Mouse (Mus musculus) inflammation-experienced regulatory T-cells, adult 6 months (primary cell): ENCODE results near the gene Dnaaf3. TPM values are rescaled to one million over a fixed set of nuclear protein-coding genes. Genes with fewer than 3 reads are reported as not detected.
"Not testable (repeated sequence)": the region's sequence is repeated elsewhere in the genome, so short reads cannot be mapped to it uniquely, and the experiment has no call there.

Source experiments
- ATAC-seq: one replicate; pipeline ENCODE4 v1.8.0; 2017
- polyA plus RNA-seq, 3 experiments: library from polyadenylated mRNA; unstranded; fragments of 100-300 nt; shearing (Covaris generic); gene quantifications; one replicate each; pipeline ENCODE4 v1.2.1; 2017

Gene Dnaaf3
- polyA plus RNA-seq: 1 to 10 TPM; 1.3 to 2.1 (median 1.3) TPM

DNA sequence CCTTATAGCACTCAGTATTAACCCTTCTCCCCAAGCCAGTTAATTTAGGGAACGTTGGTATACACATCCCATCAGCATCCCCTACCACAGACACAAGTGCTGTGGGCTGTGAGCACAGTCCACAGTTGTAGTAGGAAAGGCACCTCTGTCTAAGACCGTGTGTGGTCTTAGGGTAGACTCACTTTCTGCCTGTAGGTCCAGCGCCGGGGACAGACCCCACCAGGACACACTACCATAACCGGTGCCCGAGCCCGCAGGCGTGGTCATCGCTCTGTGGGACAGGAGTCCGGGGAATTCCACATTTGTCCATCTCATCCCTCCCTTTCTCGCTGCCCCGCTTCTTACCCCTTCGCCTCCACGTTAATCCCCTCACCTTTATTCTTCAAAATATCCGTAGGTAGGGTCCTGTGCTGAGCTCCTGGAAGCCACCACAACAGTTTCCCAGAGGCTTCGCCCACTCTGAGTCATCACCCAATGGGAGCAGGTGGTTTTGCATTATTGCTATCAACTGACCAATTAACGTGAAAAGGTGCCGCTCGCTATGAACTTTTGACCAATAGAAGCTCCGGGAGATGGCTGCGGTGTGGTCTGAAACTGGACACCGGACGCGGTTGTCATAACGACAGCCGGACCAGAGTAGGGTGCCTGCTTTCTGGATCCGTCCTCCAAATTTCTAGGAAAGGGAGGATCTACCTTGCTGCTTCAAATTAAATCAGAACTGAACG lies at the start of gene Dnaaf3:
Gene Dnaaf3 (minus strand): TSS at position 449 of the 725 bp plus-strand sequence.
- ATAC-seq: no peak

DNA sequence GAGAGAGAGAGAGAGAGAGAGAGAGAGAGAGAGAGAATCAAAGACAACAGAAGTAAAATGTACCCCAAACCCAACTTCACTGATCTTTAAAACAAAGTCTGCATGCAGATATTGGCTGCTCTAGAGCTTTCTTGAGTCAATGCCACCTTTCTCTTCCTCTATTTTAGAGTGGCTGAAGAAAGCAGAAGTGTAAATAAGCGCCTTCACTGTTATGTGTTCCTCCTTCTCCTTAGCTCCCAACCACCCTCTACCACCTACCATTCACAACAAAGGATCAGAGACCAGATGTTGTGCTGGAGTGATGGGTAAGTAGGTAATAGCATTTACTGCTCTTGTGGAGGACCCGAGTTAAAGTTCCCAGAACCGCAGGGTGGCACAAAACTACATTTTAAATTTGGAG lies 49.2 kb upstream of the Dnaaf3 start:
- not testable (repeated sequence) for ATAC-seq

DNA sequence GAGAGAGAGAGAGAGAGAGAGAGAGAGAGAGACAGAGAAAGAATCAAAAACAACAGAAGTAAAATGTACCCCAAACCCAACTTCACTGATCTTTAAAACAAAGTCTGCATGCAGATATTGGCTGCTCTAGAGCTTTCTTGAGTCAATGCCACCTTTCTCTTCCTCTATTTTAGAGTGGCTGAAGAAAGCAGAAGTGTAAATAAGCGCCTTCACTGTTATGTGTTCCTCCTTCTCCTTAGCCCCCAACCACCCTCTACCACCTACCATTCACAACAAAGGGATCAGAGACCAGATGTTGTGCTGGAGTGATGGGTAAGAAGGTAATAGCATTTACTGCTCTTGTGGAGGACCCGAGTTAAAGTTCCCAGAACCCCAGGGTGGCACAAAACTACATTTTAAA lies 40.1 kb upstream of the Dnaaf3 start:
- ATAC-seq: not testable (repeated sequence)

DNA sequence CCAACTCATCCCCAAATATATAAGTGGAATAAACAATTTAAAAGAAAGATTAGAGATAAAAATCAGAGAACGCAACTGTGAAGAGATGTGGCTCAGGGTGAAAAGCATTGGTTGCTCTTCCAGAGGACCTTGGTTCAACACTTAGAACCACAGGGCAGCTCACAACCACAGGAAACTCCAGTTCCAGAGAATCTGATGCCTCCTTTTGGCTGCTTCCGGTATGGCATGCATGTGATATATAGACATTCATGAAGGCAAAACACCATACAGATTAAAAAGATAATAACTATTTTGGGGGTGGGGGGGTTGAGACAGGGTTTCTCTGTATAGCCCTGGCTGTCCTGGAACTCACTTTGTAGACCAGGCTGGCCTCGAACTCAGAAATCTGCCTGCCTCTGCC lies 30.4 kb upstream of the Dnaaf3 start:
- ATAC-seq: no peak

DNA sequence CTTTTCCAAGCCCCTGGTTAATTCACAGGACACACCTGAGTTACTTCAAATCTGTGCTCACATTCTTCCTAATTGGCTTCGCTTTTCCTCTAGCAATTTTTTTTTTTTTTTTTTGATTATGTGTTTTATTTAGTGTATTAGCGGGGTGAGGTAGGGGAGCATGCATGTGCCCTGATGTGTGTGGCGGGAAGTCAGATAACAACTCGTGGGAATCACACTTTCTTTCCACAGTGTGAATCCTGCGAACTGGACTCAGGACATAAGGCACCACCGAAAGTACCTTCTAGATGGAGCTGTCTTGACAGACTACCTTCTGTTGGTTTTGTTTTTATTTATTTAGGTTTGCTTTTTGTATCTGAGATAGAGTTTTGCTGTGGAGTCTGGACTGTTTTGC lies 24.9 kb upstream of the Dnaaf3 start:
- no peak for ATAC-seq

DNA sequence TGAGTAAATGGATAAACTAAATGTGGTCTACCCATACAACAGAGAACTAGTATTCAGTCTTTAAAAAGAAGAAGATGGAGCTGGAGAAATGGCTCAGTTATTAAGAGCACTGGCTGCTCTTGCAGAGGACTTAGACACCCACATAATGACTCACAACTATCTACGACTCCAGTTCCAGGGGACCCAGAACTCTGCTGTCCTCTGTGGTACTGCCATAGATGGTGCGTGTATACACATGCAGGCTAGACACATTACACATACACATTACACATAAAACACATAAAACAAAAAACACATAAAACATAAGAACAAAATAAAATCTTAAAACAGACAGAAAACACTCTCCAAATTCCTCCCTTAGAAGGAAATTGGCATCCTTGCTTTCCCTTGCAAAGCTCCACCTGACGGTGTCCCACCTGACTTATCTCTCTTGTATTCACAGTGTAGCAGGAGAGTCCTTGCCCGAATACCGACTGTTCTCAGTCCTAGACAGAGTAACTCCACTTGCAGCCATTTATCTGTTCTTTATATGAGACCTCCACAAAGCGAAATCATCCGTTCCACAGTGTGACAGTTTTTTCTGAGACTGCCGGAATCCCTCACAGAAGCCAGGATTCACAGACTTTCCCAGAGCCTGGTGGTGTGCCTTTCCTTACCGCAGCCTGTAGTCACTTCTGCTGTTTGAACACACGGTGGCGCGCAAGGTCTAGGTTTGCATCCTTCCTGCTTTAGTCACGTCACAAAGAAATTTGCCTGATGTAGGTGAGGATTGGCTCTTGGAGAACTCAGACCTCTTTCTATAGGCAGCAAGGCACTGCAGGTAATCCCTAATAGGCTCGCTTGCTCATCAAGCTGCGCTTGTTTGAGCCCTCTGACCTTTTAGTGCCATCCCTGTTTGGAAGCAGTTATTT lies 24.3 kb upstream of the Dnaaf3 start:
- peak; percentile 100 for ATAC-seq

DNA sequence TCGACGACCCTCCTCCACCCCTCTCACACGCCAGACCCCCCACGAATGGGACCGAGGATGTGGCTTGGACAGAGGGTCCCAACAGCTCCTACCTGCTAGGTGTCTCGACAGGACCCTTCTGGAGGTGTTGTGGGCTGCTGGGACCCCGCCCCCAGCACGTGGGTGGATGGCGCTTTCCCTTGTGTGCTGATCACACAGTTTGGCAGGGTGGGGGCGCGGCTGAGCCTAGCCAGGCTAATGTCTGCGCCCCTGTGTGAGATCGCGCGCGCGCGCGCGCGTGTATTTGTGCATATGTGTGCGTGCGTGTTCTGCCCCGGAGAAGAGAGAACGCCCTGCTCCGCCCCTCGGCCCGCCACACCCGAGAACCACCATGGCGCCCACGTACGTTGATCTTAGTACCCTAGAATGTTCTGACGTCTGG lies 15.0 kb upstream of the Dnaaf3 start, which contains the start of gene Syt5:
Gene Syt5 (minus strand): TSS at position 321 of the 421 bp plus-strand sequence.
- ATAC-seq: peak; percentile 17

DNA sequence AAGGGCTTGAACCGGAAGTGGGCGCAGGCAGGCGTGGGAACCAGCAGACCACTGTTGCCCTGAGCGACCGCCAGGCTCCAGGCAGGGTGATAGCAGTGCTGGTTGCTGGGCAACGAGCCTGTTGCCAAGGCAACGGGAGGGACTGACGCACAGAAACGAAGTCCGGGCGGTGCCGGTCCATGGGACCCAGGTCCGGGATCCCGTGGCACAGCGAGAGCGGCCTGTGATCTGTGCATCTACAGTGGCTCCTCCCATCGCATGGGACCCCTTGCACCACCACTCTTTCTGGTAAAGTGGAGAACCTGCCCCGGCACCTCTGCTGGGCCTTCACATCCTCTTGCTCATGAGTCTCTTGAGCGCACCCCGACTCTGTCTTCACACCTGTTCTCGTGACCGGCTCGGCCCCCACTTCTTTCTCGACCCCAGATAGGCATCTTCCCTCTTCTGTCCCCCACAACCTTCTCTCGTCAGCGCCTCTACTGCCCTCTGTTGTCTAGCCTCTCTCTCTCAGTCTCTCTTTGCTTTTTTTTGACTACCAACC lies 14.4 kb upstream of the Dnaaf3 start:
- no peak for ATAC-seq

DNA sequence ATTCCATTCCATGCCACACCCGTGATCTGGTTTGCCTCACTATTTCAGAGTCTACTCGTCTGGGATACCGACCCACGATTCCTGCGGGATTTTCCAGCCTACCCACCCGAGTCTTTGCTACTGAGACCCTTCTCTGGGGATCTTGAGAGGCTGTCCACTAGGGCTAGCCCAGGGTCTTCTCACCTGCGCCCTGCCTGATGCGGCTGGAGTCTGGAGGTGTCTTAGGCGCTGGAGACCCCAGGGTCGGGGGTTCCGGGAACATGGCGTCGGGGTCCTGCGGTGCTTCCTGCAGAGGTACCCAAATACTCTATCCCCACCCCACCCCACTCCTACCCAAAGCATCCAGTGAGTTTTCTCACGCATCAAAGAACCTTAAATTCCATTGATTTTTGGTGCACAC lies 13.8 kb upstream of the Dnaaf3 start:
- no peak for ATAC-seq

DNA sequence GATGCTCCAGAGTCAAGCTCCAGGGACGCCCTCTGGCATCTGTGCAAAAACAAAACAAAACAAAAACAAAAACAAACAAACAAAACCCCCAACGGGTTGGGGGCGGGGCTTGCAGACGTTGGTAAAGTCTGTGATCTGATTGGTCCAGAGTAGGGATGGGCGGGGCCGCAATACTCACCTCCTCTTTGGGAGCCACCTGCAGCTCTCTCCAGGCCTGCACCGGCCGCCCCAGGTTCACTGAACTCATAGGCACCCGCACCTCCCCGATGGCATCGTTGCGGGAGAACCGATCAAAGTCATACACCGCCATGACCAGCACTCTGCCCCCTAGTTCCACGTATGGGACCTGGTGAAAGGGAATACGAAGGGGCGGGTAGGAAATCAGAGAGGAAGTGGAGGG lies 9.8 kb upstream of the Dnaaf3 start:
- no peak for ATAC-seq

DNA sequence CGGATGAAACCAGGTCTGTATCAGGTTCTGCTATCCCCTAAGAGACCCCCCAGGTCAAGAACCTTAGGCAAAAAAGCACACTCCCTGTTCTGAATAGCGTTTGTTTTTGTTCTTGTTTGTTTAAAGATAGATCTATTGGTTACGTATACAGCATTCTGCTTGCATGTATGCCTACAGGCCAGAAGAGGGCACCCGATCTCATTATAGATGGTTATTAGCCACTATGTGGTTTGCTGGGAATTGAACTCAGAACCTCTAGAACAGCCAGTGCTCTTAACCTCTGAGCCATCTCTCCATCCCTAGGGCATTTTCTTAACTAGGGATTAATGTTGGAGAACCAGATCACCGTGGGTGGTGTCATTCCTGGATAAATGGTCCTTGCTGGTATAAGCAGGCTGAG lies 9.1 kb upstream of the Dnaaf3 start:
- ATAC-seq: no peak

DNA sequence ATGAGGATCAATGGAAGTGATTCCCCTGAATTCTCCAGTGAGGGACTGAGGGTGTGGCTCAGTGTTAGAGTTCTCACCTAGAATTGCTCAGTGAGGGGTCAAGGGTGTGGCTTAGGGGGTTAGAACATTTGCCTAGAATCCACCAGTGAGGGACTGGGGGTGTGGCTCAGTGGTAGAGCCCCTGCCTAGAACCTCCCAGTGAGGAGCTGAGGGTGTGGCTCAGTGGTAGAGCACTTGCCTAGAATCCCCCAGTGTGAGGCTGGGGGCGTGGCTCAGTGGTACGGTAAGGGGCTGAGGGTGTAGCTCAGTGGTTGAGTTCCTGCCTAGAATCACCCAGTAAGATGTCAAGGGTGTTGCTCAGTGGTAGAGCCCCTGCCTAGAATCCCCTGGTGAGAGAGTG lies 6.8 kb upstream of the Dnaaf3 start:
- ATAC-seq: no peak

DNA sequence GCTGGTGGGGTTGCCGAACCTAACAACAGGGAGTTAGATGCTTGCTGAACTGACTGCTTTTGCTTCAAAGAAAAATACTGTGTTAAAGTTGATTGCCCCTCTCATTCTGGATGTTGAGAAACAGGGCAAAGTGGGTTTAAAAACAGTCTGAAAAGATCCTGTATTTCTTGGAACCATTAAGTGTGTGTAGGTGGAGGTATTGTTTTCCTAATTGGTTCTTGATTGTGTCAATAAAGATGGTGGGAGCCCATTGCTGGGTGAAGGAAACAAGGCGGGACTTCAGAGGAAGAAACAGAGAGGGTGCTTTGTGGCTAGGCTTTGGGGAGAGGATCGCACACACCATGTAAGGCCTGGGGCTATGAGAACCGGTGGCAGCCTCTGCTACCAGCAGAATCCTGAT lies 4.9 kb upstream of the Dnaaf3 start:
- ATAC-seq: no peak

DNA sequence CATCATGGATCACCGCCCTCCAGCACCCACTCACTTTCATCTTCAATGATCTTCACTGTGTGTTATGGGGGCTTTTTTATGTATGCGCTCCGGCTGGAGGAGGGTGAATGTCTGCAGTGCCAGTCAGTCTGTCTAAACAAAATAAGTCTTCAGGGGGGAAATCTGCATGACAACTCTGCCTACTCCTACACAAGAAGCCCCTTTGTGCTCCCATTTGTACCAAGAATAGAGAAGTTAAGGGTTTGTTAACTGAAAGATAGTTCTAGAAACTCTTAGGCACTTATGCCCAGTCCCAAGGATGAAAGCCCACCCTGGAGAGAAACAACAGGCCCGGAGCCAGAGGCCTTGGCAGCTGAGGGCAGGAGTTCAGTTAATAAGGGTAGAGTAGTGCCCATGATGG lies 4.1 kb upstream of the Dnaaf3 start:
- ATAC-seq: no peak

DNA sequence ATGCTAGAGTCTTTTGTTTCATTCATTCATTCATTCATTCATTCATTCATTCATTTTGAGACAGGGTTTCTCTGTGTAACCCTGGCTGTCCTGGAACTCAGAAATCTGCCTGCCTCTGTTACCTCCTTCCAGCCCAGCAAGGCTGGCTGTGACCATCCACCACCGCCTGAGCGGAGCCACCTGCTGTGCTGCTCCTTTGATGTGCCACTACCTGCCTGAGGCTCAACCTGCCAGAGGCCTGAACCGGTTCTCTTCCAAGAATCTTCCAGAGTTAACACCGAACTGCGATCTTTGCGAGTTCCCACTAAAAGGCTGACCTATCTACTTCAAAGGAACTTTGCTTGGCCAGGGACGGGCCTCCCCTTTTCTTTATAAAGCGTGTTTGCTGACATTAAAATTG lies 2.1 kb downstream of the Dnaaf3 start:
- ATAC-seq: not testable (repeated sequence)

DNA sequence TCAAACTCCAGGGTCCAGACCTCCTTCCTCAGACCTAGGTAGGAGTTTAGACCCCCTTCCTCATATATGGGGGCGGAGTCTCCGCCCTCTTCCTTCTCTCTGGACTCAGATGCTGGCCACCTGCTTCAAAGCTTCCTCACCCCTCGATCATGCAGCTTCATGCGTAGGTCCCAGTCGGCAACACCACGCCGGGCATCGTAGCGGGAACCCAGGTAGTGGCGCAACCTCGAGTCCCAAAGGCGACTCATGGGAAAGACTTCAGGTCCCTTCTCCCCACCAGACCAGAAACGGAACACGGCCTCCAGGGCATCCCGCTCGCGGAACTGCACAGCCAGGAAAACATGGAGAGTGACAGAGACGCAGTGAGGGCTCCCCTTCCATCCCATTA lies 5.0 kb downstream of the Dnaaf3 start:
- ATAC-seq: no peak

DNA sequence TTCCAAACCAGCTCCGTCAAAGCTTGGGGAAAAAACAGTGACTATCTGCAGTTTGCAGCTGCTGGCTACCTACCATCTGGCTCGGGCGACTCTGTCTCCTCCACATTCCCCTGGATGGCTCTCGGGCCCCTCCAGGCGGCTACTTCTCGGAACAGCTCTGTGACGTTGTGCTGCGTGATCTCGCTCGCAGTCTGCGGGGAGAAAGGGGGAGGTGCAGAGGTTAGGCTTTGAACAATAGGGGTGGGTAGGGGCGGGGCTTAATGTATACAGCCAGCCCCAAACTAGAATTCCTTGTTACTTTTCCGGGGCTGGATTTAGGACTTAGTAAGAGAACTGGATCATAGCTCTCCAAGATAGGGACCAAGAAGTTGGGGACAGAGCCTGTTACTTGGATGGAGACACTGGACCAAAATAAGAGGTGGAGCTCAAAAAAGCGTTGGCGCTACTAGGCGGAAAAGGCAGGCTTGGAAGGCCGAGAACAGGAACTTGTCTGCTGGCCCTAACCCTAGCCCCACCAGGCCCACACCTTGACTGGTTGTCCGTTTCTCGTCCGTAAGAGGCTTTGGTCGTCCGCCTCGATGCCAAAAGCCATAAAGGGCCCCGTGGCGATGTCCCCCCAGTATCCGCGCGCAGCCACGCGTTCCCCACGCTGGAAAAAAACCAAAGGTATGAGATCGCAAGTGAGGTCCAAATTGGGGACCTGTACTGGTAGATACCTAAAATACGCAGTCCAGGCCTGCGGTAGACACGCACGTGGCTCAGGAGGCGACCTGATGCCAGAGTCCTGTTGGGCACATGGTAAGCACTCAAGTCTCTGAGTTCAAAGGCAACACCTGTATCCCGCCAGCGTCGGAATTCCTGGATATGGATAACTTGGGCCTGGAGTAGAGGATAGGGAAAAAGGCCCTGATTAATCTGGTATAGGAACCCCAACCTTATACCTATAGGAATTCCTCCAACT lies 5.6 kb downstream of the Dnaaf3 start:
- peak; percentile 98 for ATAC-seq

DNA sequence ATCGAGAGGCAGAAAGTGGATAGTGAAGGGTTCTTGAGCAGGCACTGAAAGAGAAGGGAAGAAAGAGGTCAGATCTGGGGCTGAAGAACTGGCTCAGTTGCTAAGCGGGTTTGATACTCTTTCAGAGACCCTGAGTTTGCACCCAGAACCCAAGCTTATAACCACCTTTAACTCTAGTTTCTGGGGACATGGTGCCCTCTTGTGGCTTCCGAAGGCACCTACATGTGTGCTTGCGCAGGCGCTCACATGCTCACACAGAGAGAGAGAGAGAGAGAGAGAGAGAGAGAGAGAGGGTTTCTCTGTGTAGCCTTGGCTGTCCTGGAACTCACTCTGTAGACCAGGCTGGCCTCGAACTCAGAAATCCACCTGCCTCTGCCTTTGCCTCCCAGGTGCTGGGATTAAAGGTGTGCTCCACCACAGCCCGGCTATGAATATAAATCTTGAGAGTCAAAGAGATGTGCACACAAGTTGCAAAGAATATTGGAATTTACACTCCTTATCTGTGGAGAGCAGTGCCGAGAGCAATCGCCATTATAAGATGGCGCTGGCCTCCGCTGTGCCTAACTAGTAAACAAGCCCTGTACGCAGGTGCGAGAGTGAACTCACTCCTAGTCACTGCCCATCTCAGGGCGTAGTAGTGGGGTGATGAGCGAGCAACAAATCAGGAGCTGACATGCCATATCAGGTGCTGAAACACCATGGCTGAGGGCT lies 7.9 kb downstream of the Dnaaf3 start, which contains the start of gene Tnni3:
Gene Tnni3 (minus strand): TSS at position 18 of the 711 bp plus-strand sequence.
- peak; percentile 45 for ATAC-seq

DNA sequence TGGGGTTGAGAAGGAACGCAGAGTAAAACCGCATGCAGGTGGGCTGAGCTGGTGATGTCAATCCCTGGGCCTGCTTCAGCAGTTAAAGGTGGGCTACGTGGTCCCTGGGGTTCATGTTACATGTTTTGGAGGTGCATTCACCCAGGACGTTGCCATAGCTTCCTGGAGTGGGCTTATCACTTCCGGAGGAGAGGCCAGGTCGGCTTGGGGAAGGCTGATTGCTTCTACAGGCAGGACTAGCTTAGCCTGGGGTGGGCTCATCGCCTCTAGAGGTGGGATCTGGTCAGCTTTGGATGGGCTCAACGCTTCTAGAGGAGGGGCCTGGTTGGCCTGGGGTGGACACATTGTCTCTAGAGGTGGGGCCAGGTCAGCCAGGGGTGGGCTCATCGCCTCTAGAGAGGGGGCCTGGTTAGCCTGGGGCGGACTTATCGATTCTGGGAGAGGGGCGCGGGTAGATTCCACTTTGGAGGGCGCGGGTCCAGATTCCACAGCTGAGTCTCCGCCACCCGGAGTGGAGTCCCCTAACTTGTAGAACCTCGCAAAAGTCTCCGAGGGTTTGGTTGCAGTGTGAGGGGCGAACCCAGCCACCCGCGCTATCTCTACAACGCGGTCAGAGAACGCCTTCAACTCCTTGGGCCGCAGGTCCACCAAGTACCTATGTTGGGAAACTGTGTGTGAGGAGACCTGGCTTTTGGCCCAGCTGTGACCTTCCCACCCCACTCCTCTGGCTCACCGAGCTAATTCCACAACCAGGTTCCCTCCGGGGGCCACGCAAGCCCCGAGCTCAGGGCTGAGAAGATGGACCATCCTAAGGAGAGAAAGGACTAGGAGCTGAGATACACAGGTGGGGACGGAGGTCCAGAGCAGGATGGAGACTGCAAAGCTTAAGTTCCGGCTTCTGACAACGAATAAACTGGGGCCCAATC lies 8.8 kb downstream of the Dnaaf3 start:
- no peak for ATAC-seq

DNA sequence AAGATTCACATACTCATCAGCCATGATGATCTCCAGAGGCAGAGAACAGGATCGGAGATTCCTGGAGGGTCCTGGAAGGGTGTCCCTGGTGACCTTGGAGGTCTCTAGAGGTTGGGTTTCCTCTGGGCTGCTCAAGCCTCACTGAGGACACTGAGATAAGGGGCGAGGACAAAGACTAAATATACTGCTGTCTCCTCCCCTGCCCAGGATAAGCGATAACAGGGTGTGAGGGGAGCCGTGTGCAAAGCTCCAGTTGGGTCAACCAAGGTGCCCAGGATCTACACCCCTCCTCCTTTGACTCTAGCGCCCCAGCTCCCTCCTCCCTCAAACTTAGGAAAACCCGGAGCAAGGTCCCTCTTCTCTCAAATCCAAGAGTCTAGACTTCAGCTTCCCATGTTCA lies 10.0 kb downstream of the Dnaaf3 start:
- no peak for ATAC-seq
